Mouse (Mus musculus) megakaryocyte progenitor cell, adult 5-6 weeks (primary cell): ENCODE data around the gene H1f0. TPM values are rescaled to one million over a fixed set of nuclear protein-coding genes. Genes with fewer than 3 reads are reported as not detected.

Experiments used
- ATAC-seq: replicated peaks from 2 replicates; pipeline ENCODE4 v1.8.0; 2016; ENCODE audit warnings: mild to moderate bottlenecking, moderate TSS enrichment, inconsistent platforms; ENCODE audit not compliant: poor library complexity
- total RNA-seq, 2 experiments: library from RNA; stranded (forward) in 1 of 2; stranded (reverse) in 1 of 2; fragments of 157-497, 149-512 nt in 1 of 2; fragments of 200-1000 nt in 1 of 2; gene quantifications; 2 replicates each; pipeline versions ENCODE4 v1.2.3 to v1.2.4; 2015 to 2017

Gene H1f0
- total RNA-seq (2015) (11.1 and 14.5 TPM in 2 replicates), total RNA-seq (2017) (24.3 and 29.0 TPM in 2 replicates)

- ATAC-seq = peak; percentile 85
These were observed at the start of gene H1f0 for GRCm38 (mm10) chr15:79028237-79028738. Gene H1f0 (plus strand): TSS chr15:79028450.

GRCm38 (mm10) chr15:78978875-78979274 lies 49.4 kb upstream of the H1f0 start:
- peak; percentile 53 for ATAC-seq

- no peak for ATAC-seq
These were observed 48.2 kb upstream of the H1f0 start for GRCm38 (mm10) chr15:78980084-78980483.

GRCm38 (mm10) chr15:78982658-78983435 lies 45.4 kb upstream of the H1f0 start:
- ATAC-seq = peak; percentile 69

GRCm38 (mm10) chr15:78983436-78984285 lies 44.6 kb upstream of the H1f0 start:
- peak; percentile 51 for ATAC-seq

- ATAC-seq = no peak
These were observed 43.9 kb upstream of the H1f0 start for GRCm38 (mm10) chr15:78984286-78984778.

GRCm38 (mm10) chr15:78986536-78987220 lies 41.6 kb upstream of the H1f0 start:
- ATAC-seq = no peak

- no peak for ATAC-seq
These were observed 39.7 kb upstream of the H1f0 start for GRCm38 (mm10) chr15:78988499-78988971.

- ATAC-seq = no peak
These were observed 38.8 kb upstream of the H1f0 start for GRCm38 (mm10) chr15:78989152-78990092.

- ATAC-seq = no peak
These were observed 38.2 kb upstream of the H1f0 start for GRCm38 (mm10) chr15:78990093-78990463.

- ATAC-seq = no peak
These were observed 37.2 kb upstream of the H1f0 start for GRCm38 (mm10) chr15:78990970-78991525.

GRCm38 (mm10) chr15:78992235-78992634 lies 36.0 kb upstream of the H1f0 start:
- no peak for ATAC-seq

- ATAC-seq = no peak
These were observed 35.3 kb upstream of the H1f0 start for GRCm38 (mm10) chr15:78992925-78993324.

GRCm38 (mm10) chr15:78995916-78996315 lies 32.3 kb upstream of the H1f0 start:
- 0 out of 2 replicates have a peak, but pooled peaks have one; percentile 17 for ATAC-seq

- peak; percentile 64 for ATAC-seq
These were observed 31.6 kb upstream of the H1f0 start for GRCm38 (mm10) chr15:78996663-78997062.

- ATAC-seq = no peak
These were observed 29.9 kb upstream of the H1f0 start for GRCm38 (mm10) chr15:78998348-78998747.

GRCm38 (mm10) chr15:78999586-78999985 lies 28.7 kb upstream of the H1f0 start:
- no peak for ATAC-seq

- no peak for ATAC-seq
These were observed 27.9 kb upstream of the H1f0 start for GRCm38 (mm10) chr15:79000357-79000791.

GRCm38 (mm10) chr15:79001559-79001958 lies 26.7 kb upstream of the H1f0 start:
- ATAC-seq = no peak
